Mouse (Mus musculus): Measurements from ENCODE around the gene Elane. TPM values are rescaled to one million over a fixed set of nuclear protein-coding genes. Genes with fewer than 3 reads are reported as not detected.

Gene Elane
- total and polyA plus RNA-seq, 3 experiments: 0.07 TPM; not detected in 2

- H3K27me3 ChIP-seq (ENCODE audit: control insufficient read depth in 1 of 2, insufficient read depth in 2 of 2, low read length in 2 of 2): no peaks in the 10 kb centered on the region
- H3K9me3 ChIP-seq (replicated peaks; ENCODE audit: insufficient read depth, low read length): no peaks in the 10 kb centered on the region
- no peak overlapping the region for H3K27ac ChIP-seq (ENCODE audit: control insufficient read depth, low read depth, low read length)
- H3K4me3 ChIP-seq (ENCODE audit: control insufficient read depth in 1 of 2, insufficient read depth in 1 of 2, low read depth in 2 of 2, low read length in 2 of 2): no peak overlapping the region
- H3K4me1 ChIP-seq (ENCODE audit: control insufficient read depth in 1 of 2, insufficient read depth in 2 of 2, low read length in 2 of 2): 0 out of 4 replicates have a peak, but pooled peaks cover 0 to 4% of the 10 kb centered on the region in 2 experiments
- H3K79me2 ChIP-seq (ENCODE audit: control insufficient read depth, insufficient read depth, low read length, poor library complexity): no peaks in the 10 kb centered on the region
- no peak overlapping the region for H3K9ac ChIP-seq (ENCODE audit: control insufficient read depth, low read depth, low read length, poor library complexity, severe bottlenecking)
- H3K36me3 ChIP-seq (ENCODE audit: control insufficient read depth in 1 of 2, insufficient read depth in 2 of 2, low read length in 2 of 2): no peaks in the 10 kb centered on the region; a peak in 1 of 4 replicates
- TF ChIP-seq TAL1 (IDR thresholded peaks at IDR 0.05; ENCODE audit: low read length) (no peak), EP300 (IDR thresholded peaks at IDR 0.05; ENCODE audit: low read depth in 1 of 2, low read length in 2 of 2) (no peak), GATA1 (IDR thresholded peaks at IDR 0.05; ENCODE audit: low read depth, low read length) (no peak)
- DNase-seq (ENCODE audit: low read depth, low spot score): no peak
Observed at GRCm38 (mm10) chr10:79936284-79936910, 50.4 kb downstream of the Elane start.

- Histone ChIP-seq H3K9ac (ENCODE audit: control insufficient read depth, low read depth, low read length, poor library complexity, severe bottlenecking) (no peak overlapping the region), H3K9me3 (replicated peaks; ENCODE audit: insufficient read depth, low read length) (no peaks in the 10 kb centered on the region), H3K36me3 (ENCODE audit: control insufficient read depth in 1 of 2, insufficient read depth in 2 of 2, low read length in 2 of 2) (no peaks in the 10 kb centered on the region; a peak in 1 of 4 replicates), H3K27me3 (ENCODE audit: control insufficient read depth in 1 of 2, insufficient read depth in 2 of 2, low read length in 2 of 2) (no peaks in the 10 kb centered on the region), H3K4me1 (ENCODE audit: control insufficient read depth in 1 of 2, insufficient read depth in 2 of 2, low read length in 2 of 2) (0 out of 4 replicates have a peak, but pooled peaks cover 0 to 4% of the 10 kb centered on the region in 2 experiments), H3K4me3 (ENCODE audit: control insufficient read depth in 1 of 2, insufficient read depth in 1 of 2, low read depth in 2 of 2, low read length in 2 of 2) (no peak overlapping the region), H3K27ac (ENCODE audit: control insufficient read depth, low read depth, low read length) (no peak overlapping the region), H3K79me2 (ENCODE audit: control insufficient read depth, insufficient read depth, low read length, poor library complexity) (no peaks in the 10 kb centered on the region)
- TF ChIP-seq CTCF (IDR thresholded peaks at IDR 0.05 in 2 of 3, conservative IDR thresholded peaks at IDR 0.05 in 1 of 3; ENCODE audit: control insufficient read depth in 1 of 3, insufficient read depth in 1 of 3, low read depth in 2 of 3, low read length in 3 of 3, poor library complexity in 1 of 3, severe bottlenecking in 1 of 3) (no peak), ETS1 (IDR thresholded peaks at IDR 0.05; ENCODE audit: low read depth, low read length) (0 out of 2 replicates have a peak, but pooled peaks have one; percentile 5), KAT2A (conservative IDR thresholded peaks at IDR 0.05; ENCODE audit: low read depth, low read length) (no peak), BHLHE40 (IDR thresholded peaks at IDR 0.05; ENCODE audit: borderline replicate concordance, low read depth, low read length) (peak; percentile 51; the same call in 1 of the 2 replicates)
- no peak for DNase-seq (ENCODE audit: low read depth, low spot score)
Observed at GRCm38 (mm10) chr10:79936911-79937441, 50.9 kb downstream of the Elane start.

Other genes with a start within 250 kb of the Elane start
Only the 30 nearest of the 34 such genes appear.
- 17.7 and 23.5 TPM in 2 replicates for gene Tpgs1, start 216.9 kb upstream of the Elane start, total RNA-seq (2012; rRNA removed)
- gene Tpgs1, start 216.9 kb upstream of the Elane start, polyA plus RNA-seq (2012; ENCODE audit: insufficient read depth in 1 of 2, insufficient read length in 2 of 2, low read depth in 1 of 2, low replicate concordance in 2 of 2, missing spikeins in 1 of 2): 10 to 100 TPM in 1 of 2 experiments, not detected in 1; 48.0 TPM
- gene Cdc34, start 204.1 kb upstream of the Elane start, total RNA-seq (2012; rRNA removed): 288 and 318 TPM in 2 replicates
- gene Cdc34, start 204.1 kb upstream of the Elane start, polyA plus RNA-seq (2012; ENCODE audit: insufficient read depth in 1 of 2, insufficient read length in 2 of 2, low read depth in 1 of 2, low replicate concordance in 2 of 2, missing spikeins in 1 of 2): 100 to 1,000 TPM; 417 to 422 TPM
- gene Gzmm, start 197.2 kb upstream of the Elane start, total RNA-seq (2012; rRNA removed): 1.5 and 2.5 TPM in 2 replicates
- 1 to 10 TPM in 1 of 2 experiments, not detected in 1; 2.3 TPM for gene Gzmm, start 197.2 kb upstream of the Elane start, polyA plus RNA-seq (2012; ENCODE audit: insufficient read depth in 1 of 2, insufficient read length in 2 of 2, low read depth in 1 of 2, low replicate concordance in 2 of 2, missing spikeins in 1 of 2)
- gene Bsg, start 181.8 kb upstream of the Elane start, total RNA-seq (2012; rRNA removed): 346 and 406 TPM in 2 replicates
- 100 to 1,000 TPM; 318 to 700 TPM for gene Bsg, start 181.8 kb upstream of the Elane start, polyA plus RNA-seq (2012; ENCODE audit: insufficient read depth in 1 of 2, insufficient read length in 2 of 2, low read depth in 1 of 2, low replicate concordance in 2 of 2, missing spikeins in 1 of 2)
- gene Hcn2, start 169.6 kb upstream of the Elane start, total RNA-seq (2012; rRNA removed): 0.42 and 0.59 TPM in 2 replicates
- gene Hcn2, start 169.6 kb upstream of the Elane start, polyA plus RNA-seq (2012; ENCODE audit: insufficient read depth in 1 of 2, insufficient read length in 2 of 2, low read depth in 1 of 2, low replicate concordance in 2 of 2, missing spikeins in 1 of 2): 1 to 10 TPM in 1 of 2 experiments, not detected in 1; 1.6 TPM
- gene Polrmt, start 139.7 kb upstream of the Elane start, total RNA-seq (2012; rRNA removed): 35.7 and 36.7 TPM in 2 replicates
- gene Polrmt, start 139.7 kb upstream of the Elane start, polyA plus RNA-seq (2012; ENCODE audit: insufficient read depth in 1 of 2, insufficient read length in 2 of 2, low read depth in 1 of 2, low replicate concordance in 2 of 2, missing spikeins in 1 of 2): 10 to 100 TPM in 1 of 2 experiments, not detected in 1; 66.9 TPM
- 0.15 and 0.33 TPM in 2 replicates for gene Fgf22, start 131.2 kb upstream of the Elane start, total RNA-seq (2012; rRNA removed)
- under 1 TPM in 1 of 2 experiments, not detected in 1; 0.33 TPM for gene Fgf22, start 131.2 kb upstream of the Elane start, polyA plus RNA-seq (2012; ENCODE audit: insufficient read depth in 1 of 2, insufficient read length in 2 of 2, low read depth in 1 of 2, low replicate concordance in 2 of 2, missing spikeins in 1 of 2)
- gene Rnf126, start 119.3 kb upstream of the Elane start, total RNA-seq (2012; rRNA removed): 78.8 and 84.8 TPM in 2 replicates
- gene Rnf126, start 119.3 kb upstream of the Elane start, polyA plus RNA-seq (2012; ENCODE audit: insufficient read depth in 1 of 2, insufficient read length in 2 of 2, low read depth in 1 of 2, low replicate concordance in 2 of 2, missing spikeins in 1 of 2): 100 to 1,000 TPM; 174 to 184 TPM
- 2.2 and 4.3 TPM in 2 replicates for gene Fstl3, start 109.0 kb upstream of the Elane start, total RNA-seq (2012; rRNA removed)
- 1 to 10 TPM in 1 of 2 experiments, not detected in 1; 7.1 TPM for gene Fstl3, start 109.0 kb upstream of the Elane start, polyA plus RNA-seq (2012; ENCODE audit: insufficient read depth in 1 of 2, insufficient read length in 2 of 2, low read depth in 1 of 2, low replicate concordance in 2 of 2, missing spikeins in 1 of 2)
- 0.39 and 0.50 TPM in 2 replicates for gene Prss57, start 95.3 kb upstream of the Elane start, total RNA-seq (2012; rRNA removed)
- gene Prss57, start 95.3 kb upstream of the Elane start, polyA plus RNA-seq (2012; ENCODE audit: insufficient read depth in 1 of 2, insufficient read length in 2 of 2, low read depth in 1 of 2, low replicate concordance in 2 of 2, missing spikeins in 1 of 2): under 1 TPM in 1 of 2 experiments, not detected in 1; 0.70 TPM
- 4.8 TPM in 2 replicates for gene Palm, start 92.7 kb upstream of the Elane start, total RNA-seq (2012; rRNA removed)
- gene Palm, start 92.7 kb upstream of the Elane start, polyA plus RNA-seq (2012; ENCODE audit: insufficient read depth in 1 of 2, insufficient read length in 2 of 2, low read depth in 1 of 2, low replicate concordance in 2 of 2, missing spikeins in 1 of 2): 10 to 100 TPM in 1 of 2 experiments, not detected in 1; 15.5 TPM
- not detected in 2 replicates for gene Misp, start 65.3 kb upstream of the Elane start, total RNA-seq (2012; rRNA removed)
- not detected for gene Misp, start 65.3 kb upstream of the Elane start, polyA plus RNA-seq (2012; ENCODE audit: insufficient read depth in 1 of 2, insufficient read length in 2 of 2, low read depth in 1 of 2, low replicate concordance in 2 of 2, missing spikeins in 1 of 2)
- 301 and 316 TPM in 2 replicates for gene Ptbp1, start 31.8 kb upstream of the Elane start, total RNA-seq (2012; rRNA removed)
- gene Ptbp1, start 31.8 kb upstream of the Elane start, polyA plus RNA-seq (2012; ENCODE audit: insufficient read depth in 1 of 2, insufficient read length in 2 of 2, low read depth in 1 of 2, low replicate concordance in 2 of 2, missing spikeins in 1 of 2): 100 to 1,000 TPM; 329 to 837 TPM
- gene Prtn3, start 11.8 kb upstream of the Elane start, total RNA-seq (2012; rRNA removed): 9.1 and 11.2 TPM in 2 replicates
- gene Prtn3, start 11.8 kb upstream of the Elane start, polyA plus RNA-seq (2012; ENCODE audit: insufficient read depth in 1 of 2, insufficient read length in 2 of 2, low read depth in 1 of 2, low replicate concordance in 2 of 2, missing spikeins in 1 of 2): 10 to 100 TPM in 1 of 2 experiments, not detected in 1; 31.5 TPM
- gene Plppr3, start 11.6 kb upstream of the Elane start, total RNA-seq (2012; rRNA removed): 0.56 and 0.85 TPM in 2 replicates
- gene Plppr3, start 11.6 kb upstream of the Elane start, polyA plus RNA-seq (2012; ENCODE audit: insufficient read depth in 1 of 2, insufficient read length in 2 of 2, low read depth in 1 of 2, low replicate concordance in 2 of 2, missing spikeins in 1 of 2): 1 to 10 TPM in 1 of 2 experiments, not detected in 1; 6.2 TPM
- gene Cfd, start 4.6 kb downstream of the Elane start, total RNA-seq (2012; rRNA removed): not detected in 2 replicates
- gene Cfd, start 4.6 kb downstream of the Elane start, polyA plus RNA-seq (2012; ENCODE audit: insufficient read depth in 1 of 2, insufficient read length in 2 of 2, low read depth in 1 of 2, low replicate concordance in 2 of 2, missing spikeins in 1 of 2): under 1 TPM in 1 of 2 experiments, not detected in 1; 0.21 TPM
- gene Med16, start 22.7 kb downstream of the Elane start, total RNA-seq (2012; rRNA removed): 16.6 and 17.3 TPM in 2 replicates
- 10 to 100 TPM in 1 of 2 experiments, not detected in 1; 41.2 TPM for gene Med16, start 22.7 kb downstream of the Elane start, polyA plus RNA-seq (2012; ENCODE audit: insufficient read depth in 1 of 2, insufficient read length in 2 of 2, low read depth in 1 of 2, low replicate concordance in 2 of 2, missing spikeins in 1 of 2)
- gene Gm26602, start 24.6 kb downstream of the Elane start, total RNA-seq (2012; rRNA removed): 5.2 and 10.2 TPM in 2 replicates
- gene Gm26602, start 24.6 kb downstream of the Elane start, polyA plus RNA-seq (2012; ENCODE audit: insufficient read depth in 1 of 2, insufficient read length in 2 of 2, low read depth in 1 of 2, low replicate concordance in 2 of 2, missing spikeins in 1 of 2): 1 to 10 TPM in 1 of 2 experiments, not detected in 1; 4.5 TPM
- 9.1 and 10.8 TPM in 2 replicates for gene Kiss1r, start 30.7 kb downstream of the Elane start, total RNA-seq (2012; rRNA removed)
- 10 to 100 TPM in 1 of 2 experiments, not detected in 1; 23.5 TPM for gene Kiss1r, start 30.7 kb downstream of the Elane start, polyA plus RNA-seq (2012; ENCODE audit: insufficient read depth in 1 of 2, insufficient read length in 2 of 2, low read depth in 1 of 2, low replicate concordance in 2 of 2, missing spikeins in 1 of 2)
- gene R3hdm4, start 35.0 kb downstream of the Elane start, total RNA-seq (2012; rRNA removed): 22.7 and 29.1 TPM in 2 replicates
- 100 to 1,000 TPM in 1 of 2 experiments, not detected in 1; 105 TPM for gene R3hdm4, start 35.0 kb downstream of the Elane start, polyA plus RNA-seq (2012; ENCODE audit: insufficient read depth in 1 of 2, insufficient read length in 2 of 2, low read depth in 1 of 2, low replicate concordance in 2 of 2, missing spikeins in 1 of 2)
- 11.8 and 12.5 TPM in 2 replicates for gene Arid3a, start 40.8 kb downstream of the Elane start, total RNA-seq (2012; rRNA removed)
- gene Arid3a, start 40.8 kb downstream of the Elane start, polyA plus RNA-seq (2012; ENCODE audit: insufficient read depth in 1 of 2, insufficient read length in 2 of 2, low read depth in 1 of 2, low replicate concordance in 2 of 2, missing spikeins in 1 of 2): 10 to 100 TPM in 1 of 2 experiments, not detected in 1; 17.2 TPM
- 94.5 and 107 TPM in 2 replicates for gene Wdr18, start 73.9 kb downstream of the Elane start, total RNA-seq (2012; rRNA removed)
- 10 to 100 TPM in 1 of 2 experiments, not detected in 1; 89.5 TPM for gene Wdr18, start 73.9 kb downstream of the Elane start, polyA plus RNA-seq (2012; ENCODE audit: insufficient read depth in 1 of 2, insufficient read length in 2 of 2, low read depth in 1 of 2, low replicate concordance in 2 of 2, missing spikeins in 1 of 2)
- 0.16 and 0.42 TPM in 2 replicates for gene Grin3b, start 84.5 kb downstream of the Elane start, total RNA-seq (2012; rRNA removed)
- gene Grin3b, start 84.5 kb downstream of the Elane start, polyA plus RNA-seq (2012; ENCODE audit: insufficient read depth in 1 of 2, insufficient read length in 2 of 2, low read depth in 1 of 2, low replicate concordance in 2 of 2, missing spikeins in 1 of 2): 1 to 10 TPM in 1 of 2 experiments, not detected in 1; 1.1 TPM
- gene Tmem259, start 98.1 kb downstream of the Elane start, total RNA-seq (2012; rRNA removed): 58.2 and 62.0 TPM in 2 replicates
- gene Tmem259, start 98.1 kb downstream of the Elane start, polyA plus RNA-seq (2012; ENCODE audit: insufficient read depth in 1 of 2, insufficient read length in 2 of 2, low read depth in 1 of 2, low replicate concordance in 2 of 2, missing spikeins in 1 of 2): 100 to 1,000 TPM in 1 of 2 experiments, not detected in 1; 150 TPM
- gene Cnn2, start 102.3 kb downstream of the Elane start, total RNA-seq (2012; rRNA removed): 8.7 and 9.1 TPM in 2 replicates
- 10 to 100 TPM in 1 of 2 experiments, not detected in 1; 25.3 TPM for gene Cnn2, start 102.3 kb downstream of the Elane start, polyA plus RNA-seq (2012; ENCODE audit: insufficient read depth in 1 of 2, insufficient read length in 2 of 2, low read depth in 1 of 2, low replicate concordance in 2 of 2, missing spikeins in 1 of 2)
- gene Abca7, start 110.2 kb downstream of the Elane start, total RNA-seq (2012; rRNA removed): 7.4 and 7.7 TPM in 2 replicates
- 10 to 100 TPM in 1 of 2 experiments, not detected in 1; 16.8 TPM for gene Abca7, start 110.2 kb downstream of the Elane start, polyA plus RNA-seq (2012; ENCODE audit: insufficient read depth in 1 of 2, insufficient read length in 2 of 2, low read depth in 1 of 2, low replicate concordance in 2 of 2, missing spikeins in 1 of 2)
- gene Arhgap45, start 130.4 kb downstream of the Elane start, total RNA-seq (2012; rRNA removed): 25.2 and 26.2 TPM in 2 replicates
- 10 to 100 TPM in 1 of 2 experiments, not detected in 1; 53.6 TPM for gene Arhgap45, start 130.4 kb downstream of the Elane start, polyA plus RNA-seq (2012; ENCODE audit: insufficient read depth in 1 of 2, insufficient read length in 2 of 2, low read depth in 1 of 2, low replicate concordance in 2 of 2, missing spikeins in 1 of 2)
- 156 and 169 TPM in 2 replicates for gene Polr2e, start 153.5 kb downstream of the Elane start, total RNA-seq (2012; rRNA removed)
- gene Polr2e, start 153.5 kb downstream of the Elane start, polyA plus RNA-seq (2012; ENCODE audit: insufficient read depth in 1 of 2, insufficient read length in 2 of 2, low read depth in 1 of 2, low replicate concordance in 2 of 2, missing spikeins in 1 of 2): 100 to 1,000 TPM; 258 to 279 TPM
- 422 and 508 TPM in 2 replicates for gene Gpx4, start 160.9 kb downstream of the Elane start, total RNA-seq (2012; rRNA removed)
- 100 to 1,000 TPM in 1 of 2 experiments, not detected in 1; 536 TPM for gene Gpx4, start 160.9 kb downstream of the Elane start, polyA plus RNA-seq (2012; ENCODE audit: insufficient read depth in 1 of 2, insufficient read length in 2 of 2, low read depth in 1 of 2, low replicate concordance in 2 of 2, missing spikeins in 1 of 2)
- gene Sbno2, start 219.3 kb downstream of the Elane start, total RNA-seq (2012; rRNA removed): 14.6 and 15.8 TPM in 2 replicates
- 10 to 100 TPM in 1 of 2 experiments, not detected in 1; 29.0 TPM for gene Sbno2, start 219.3 kb downstream of the Elane start, polyA plus RNA-seq (2012; ENCODE audit: insufficient read depth in 1 of 2, insufficient read length in 2 of 2, low read depth in 1 of 2, low replicate concordance in 2 of 2, missing spikeins in 1 of 2)